Mouse (Mus musculus): Measurements from ENCODE around the gene Pcca.

- TF ChIP-seq ZNF384 (IDR thresholded peaks at IDR 0.05; ENCODE audit: low read depth, low read length), result no peak
- TF ChIP-seq MAFK (IDR thresholded peaks at IDR 0.05; ENCODE audit: insufficient read depth, low read depth, low read length), result no peak
- TF ChIP-seq ZC3H11A (IDR thresholded peaks at IDR 0.05; ENCODE audit: borderline replicate concordance, low read depth, low read length), result no peak
Observed at GRCm38 (mm10) chr14:122548905-122549304, 14.8 kb downstream of the Pcca start.

All from ES-E14 (cell line).